Mouse (Mus musculus): ENCODE measurements around the gene Map7d2. TPM values are rescaled to one million over a fixed set of nuclear protein-coding genes. Genes with fewer than 3 reads are reported as not detected.

Gene Map7d2
- not detected in 4 replicates for total RNA-seq (2023; ENCODE audit: inconsistent age)

GRCm38 (mm10) chrX:159414130-159414828, at the start of gene Map7d2:
Map7d2 (plus strand) TSS chrX:159414572.

GRCm38 (mm10) chrX:159371831-159372752, 42.3 kb upstream of the Map7d2 start, which contains the start of gene Eif1ax:
Eif1ax (plus strand) TSS chrX:159372178.

GRCm38 (mm10) chrX:159526388-159526787, 112.0 kb downstream of the Map7d2 start, which contains the start of gene Bclaf3:
Bclaf3 (plus strand) TSS chrX:159526688.

Other genes with a start within 250 kb of the Map7d2 start
- 49.1 to 61.5 TPM (median 59.6 TPM) in 4 replicates for gene Rps6ka3, start 204.3 kb upstream of the Map7d2 start, total RNA-seq (2023; ENCODE audit: inconsistent age)
- 32.6 to 41.9 TPM (median 37.2 TPM) in 4 replicates for gene Eif1ax, start 42.4 kb upstream of the Map7d2 start, total RNA-seq (2023; ENCODE audit: inconsistent age)
- gene Bclaf3, start 112.1 kb downstream of the Map7d2 start, total RNA-seq (2023; ENCODE audit: inconsistent age) = 36.9 to 43.3 TPM (median 41.2 TPM) in 4 replicates
- gene Sh3kbp1, start 212.7 kb downstream of the Map7d2 start, total RNA-seq (2023; ENCODE audit: inconsistent age) = 210 to 230 TPM (median 220 TPM) in 4 replicates